Mouse (Mus musculus): ENCODE measurements around the gene Kirrel3. TPM values are rescaled to one million over a fixed set of nuclear protein-coding genes. Genes with fewer than 3 reads are reported as not detected.

Gene Kirrel3
- total RNA-seq, 2 experiments from 2014 or later = 59.8 to 62.6 TPM

DNA sequence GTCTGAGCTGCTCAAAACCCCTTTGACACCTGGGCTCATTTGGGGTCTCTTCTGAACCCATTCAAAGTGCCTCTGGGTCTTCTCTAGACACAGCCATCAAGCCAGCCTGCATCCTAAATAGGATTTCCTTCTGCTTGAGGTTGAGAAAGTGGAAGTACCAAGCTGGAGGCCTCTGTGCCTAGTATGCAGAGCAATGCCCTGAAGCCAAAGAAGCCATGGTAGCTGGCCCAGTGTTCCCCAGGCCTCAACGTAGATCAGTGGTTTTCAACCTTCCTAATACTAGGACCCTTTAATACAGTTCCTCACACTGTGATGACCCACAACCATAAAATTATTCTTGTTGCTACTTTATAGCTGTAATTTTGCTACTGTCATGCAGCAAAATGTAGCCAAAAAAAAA is 167.4 kb downstream of the Kirrel3 start:
- Histone ChIP-seq H3K4me3 (no peak overlapping the region), H3K27ac (no peak overlapping the region)
- intact Hi-C loops (cut with DNase I) = no loop called here
- DNase-seq (ENCODE audit: extremely low spot score in 1 of 2, low spot score in 2 of 2) = no peak
- no peak for TF ChIP-seq CTCF (IDR thresholded peaks at IDR 0.05)

DNA sequence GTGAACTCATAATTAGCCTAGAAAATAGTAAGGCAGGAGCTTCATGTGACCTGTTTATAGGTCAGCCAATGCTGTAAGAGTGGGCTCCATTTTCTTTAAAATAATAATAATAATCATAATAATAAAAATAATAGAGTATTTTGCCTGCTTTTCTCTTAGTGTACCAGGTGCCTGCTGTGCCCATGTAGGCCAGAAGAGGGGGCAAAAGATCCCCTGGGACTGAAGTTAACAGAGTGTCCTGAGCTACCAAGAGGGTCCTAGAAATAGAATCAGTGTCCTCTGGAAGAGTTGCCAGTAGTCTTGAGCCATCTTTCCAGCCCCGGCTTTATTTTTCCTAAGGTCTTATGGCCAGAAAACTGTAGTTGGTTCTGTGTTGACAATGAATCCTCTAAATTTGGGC is 174.9 kb downstream of the Kirrel3 start:
- intact Hi-C loops (cut with DNase I) = loop anchor here (5.0 kb wide), 2 partner anchors 92 to 202 kb away; no protein-coding TSS in a partner anchor
- peak; percentile 60 for TF ChIP-seq CTCF (IDR thresholded peaks at IDR 0.05)
- Histone ChIP-seq H3K4me3 (no peak overlapping the region), H3K27ac (no peak overlapping the region)
- DNase-seq (ENCODE audit: extremely low spot score in 1 of 2, low spot score in 2 of 2) = no peak

DNA sequence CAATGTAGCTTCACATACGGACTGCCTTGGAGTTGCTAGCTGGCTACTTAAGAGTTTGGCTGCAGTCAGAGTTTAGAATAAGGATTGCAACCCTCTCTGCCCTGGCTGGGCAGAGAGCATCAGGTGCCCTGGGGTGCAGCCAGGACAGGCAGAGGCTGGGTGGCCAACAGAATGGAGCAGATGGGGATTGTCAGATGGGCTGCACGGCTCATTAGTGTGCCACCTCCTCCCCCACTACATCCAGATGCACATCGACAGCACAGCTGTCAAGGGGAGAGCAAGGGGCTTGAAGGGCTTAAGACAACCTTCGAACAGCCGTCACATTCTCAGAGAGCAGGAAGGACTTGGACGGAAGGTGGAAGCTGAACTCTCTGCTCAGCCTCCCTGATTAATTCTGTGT is 177.7 kb downstream of the Kirrel3 start:
- TF ChIP-seq CTCF (IDR thresholded peaks at IDR 0.05) = no peak
- intact Hi-C loops (cut with DNase I) = loop anchor here (5.0 kb wide), 2 partner anchors 89 to 199 kb away; no protein-coding TSS in a partner anchor
- no peak for DNase-seq (ENCODE audit: extremely low spot score in 1 of 2, low spot score in 2 of 2)
- Histone ChIP-seq H3K27ac (no peak overlapping the region), H3K4me3 (no peak overlapping the region)

DNA sequence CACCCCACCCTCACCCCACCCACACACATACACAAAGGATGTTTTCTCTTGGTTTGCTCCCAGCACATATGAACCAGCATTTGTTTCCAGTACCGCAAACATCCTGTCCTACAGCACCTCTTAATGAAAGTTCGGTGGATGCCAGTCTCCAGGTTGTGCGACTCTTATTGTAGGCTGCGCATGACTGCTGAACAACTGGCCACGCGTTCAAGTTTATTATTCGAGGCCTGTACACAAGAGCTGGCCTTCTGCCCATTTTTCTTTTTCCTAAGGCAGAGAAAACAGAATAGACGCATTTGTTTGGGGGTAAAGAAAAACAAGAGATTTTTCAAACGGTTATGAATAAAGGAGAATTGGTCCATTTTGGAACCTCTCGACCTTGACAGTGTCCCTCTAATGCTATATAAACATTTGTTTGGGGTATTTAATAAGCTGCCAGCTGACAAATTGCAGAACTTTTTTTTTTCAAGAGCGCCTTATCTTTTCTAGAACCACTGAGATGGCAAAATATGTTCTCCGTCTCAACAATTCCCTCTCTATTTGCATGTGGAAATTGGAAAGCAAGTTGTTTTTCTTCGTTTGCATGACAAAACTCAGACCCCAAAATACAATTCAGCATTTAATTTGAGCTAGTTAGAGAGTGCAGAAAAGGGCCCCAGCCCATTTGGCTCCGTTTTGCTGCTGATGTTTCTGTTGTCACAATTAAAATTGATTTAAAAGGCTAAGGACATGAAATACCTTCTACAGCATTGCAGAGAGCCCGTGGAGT is 179.9 kb downstream of the Kirrel3 start:
- intact Hi-C loops (cut with DNase I) = no loop called here
- Histone ChIP-seq H3K4me3 (no peak overlapping the region), H3K27ac (no peak overlapping the region)
- no peak for TF ChIP-seq CTCF (IDR thresholded peaks at IDR 0.05)
- DNase-seq (ENCODE audit: extremely low spot score in 1 of 2, low spot score in 2 of 2) = no peak

DNA sequence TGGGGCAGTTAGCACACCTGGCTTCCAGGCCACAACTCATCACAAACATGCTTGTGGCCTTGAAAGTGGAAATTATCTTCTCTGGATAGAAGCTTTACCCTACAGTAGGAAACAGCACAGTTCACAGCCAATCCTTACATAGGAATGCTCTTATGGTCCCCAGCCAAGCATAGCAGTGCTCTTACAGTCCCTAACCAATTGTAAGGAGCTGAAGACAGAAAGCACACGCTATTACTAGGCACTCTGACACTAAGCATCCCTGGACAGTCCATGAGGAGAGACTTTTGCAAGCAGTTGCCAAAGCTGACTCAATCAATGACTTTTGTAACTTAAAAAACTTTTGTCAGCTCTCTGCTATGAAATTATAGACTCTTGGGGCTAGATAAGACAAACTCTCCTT is 181.5 kb downstream of the Kirrel3 start:
- intact Hi-C loops (cut with DNase I) = no loop called here
- Histone ChIP-seq H3K27ac (no peak overlapping the region), H3K4me3 (no peak overlapping the region)
- TF ChIP-seq CTCF (IDR thresholded peaks at IDR 0.05) = no peak
- no peak for DNase-seq (ENCODE audit: extremely low spot score in 1 of 2, low spot score in 2 of 2)

DNA sequence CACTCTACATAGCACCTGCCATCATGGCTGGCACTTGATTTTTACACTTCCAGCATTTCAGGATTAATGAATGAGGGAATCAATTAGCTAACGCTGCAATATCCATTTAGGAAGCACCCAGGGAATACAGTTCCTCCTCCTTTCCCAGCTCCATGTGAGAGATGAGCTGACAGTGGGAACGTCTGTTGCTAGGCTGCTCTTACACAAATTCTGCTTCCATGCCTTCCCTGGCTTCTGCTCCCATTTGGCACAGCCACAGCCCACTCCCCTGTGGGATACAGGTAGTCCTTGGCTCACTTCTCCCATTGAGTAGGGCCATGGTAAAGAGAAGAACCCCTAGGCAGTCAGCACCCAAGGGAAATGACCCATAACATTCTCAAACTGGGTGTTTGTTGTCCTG is 185.2 kb downstream of the Kirrel3 start:
- no peak overlapping the region for H3K4me3 ChIP-seq
- DNase-seq (ENCODE audit: extremely low spot score in 1 of 2, low spot score in 2 of 2) = no peak
- TF ChIP-seq CTCF (IDR thresholded peaks at IDR 0.05) = no peak
- no peak overlapping the region for H3K27ac ChIP-seq
- intact Hi-C loops (cut with DNase I) = no loop called here

DNA sequence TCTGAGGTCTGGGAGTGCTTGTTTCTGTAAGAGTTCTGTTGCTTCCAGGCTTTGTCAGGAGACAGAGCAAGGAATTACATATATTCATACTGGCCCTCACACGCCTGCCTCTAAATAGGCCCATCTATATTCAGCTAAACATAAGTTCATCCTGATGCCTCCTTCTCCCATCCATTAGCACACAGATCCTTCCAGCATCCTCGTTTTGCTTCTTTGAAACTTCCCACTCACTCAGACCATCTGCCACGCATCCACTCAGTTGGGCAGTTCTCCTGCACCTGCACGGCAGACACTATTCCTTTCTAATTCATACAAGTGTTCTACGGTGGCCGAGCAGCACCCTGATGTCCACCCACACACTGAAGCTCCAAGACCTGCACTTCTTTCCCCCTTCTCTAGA is 201.1 kb downstream of the Kirrel3 start:
- peak in 1 of 2 experiments; percentile 47 for DNase-seq (ENCODE audit: extremely low spot score in 1 of 2, low spot score in 2 of 2)
- Histone ChIP-seq H3K4me3 (no peak overlapping the region), H3K27ac (no peak overlapping the region)
- intact Hi-C loops (cut with DNase I) = loop anchor here (1.0 kb wide), 1 partner anchor 147 kb away; no protein-coding TSS in a partner anchor
- TF ChIP-seq CTCF (IDR thresholded peaks at IDR 0.05) = no peak

DNA sequence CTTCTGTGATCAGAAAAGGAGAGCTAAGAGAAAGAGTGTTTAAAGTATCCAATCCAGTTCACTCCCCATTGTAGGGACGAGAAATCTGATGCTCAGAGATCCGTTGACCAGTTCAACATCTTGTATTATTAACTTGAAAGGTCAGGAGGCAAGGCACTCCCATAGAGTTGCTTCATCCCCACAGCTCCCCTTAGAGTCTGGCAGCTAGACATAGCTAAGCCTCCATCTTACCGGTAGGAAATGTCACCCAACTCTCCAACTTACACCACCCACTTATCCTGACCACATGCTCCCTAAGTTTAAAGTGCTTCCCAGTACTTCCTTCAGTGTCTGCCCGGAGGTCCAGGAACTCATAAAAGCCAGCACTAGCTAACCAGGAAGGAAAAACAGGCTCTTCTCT is 202.7 kb downstream of the Kirrel3 start:
- no peak overlapping the region for H3K4me3 ChIP-seq
- DNase-seq (ENCODE audit: extremely low spot score in 1 of 2, low spot score in 2 of 2) = no peak
- no peak for TF ChIP-seq CTCF (IDR thresholded peaks at IDR 0.05)
- H3K27ac ChIP-seq = no peak overlapping the region
- intact Hi-C loops (cut with DNase I) = no loop called here

DNA sequence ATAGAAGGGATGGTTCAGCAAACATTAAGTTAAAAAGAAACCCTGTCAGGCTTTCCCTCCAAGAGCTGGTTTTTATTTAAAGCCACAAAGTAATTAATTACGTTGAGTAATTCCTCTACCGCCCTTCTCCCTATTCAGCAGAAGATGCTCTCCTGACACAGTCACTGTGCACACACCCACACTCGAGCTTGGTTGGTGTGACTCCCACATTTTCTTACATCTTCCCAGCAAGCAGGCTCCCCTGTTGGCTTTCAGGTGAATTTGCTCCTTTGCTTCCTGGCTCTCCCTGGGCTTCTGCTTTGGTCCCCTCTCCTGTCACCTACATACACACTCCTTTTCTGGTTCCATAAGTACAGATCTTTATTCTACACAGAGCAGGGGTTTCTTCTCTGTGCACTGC is 203.7 kb downstream of the Kirrel3 start:
- peak in 1 of 2 experiments; percentile 45 for DNase-seq (ENCODE audit: extremely low spot score in 1 of 2, low spot score in 2 of 2)
- intact Hi-C loops (cut with DNase I) = no loop called here
- Histone ChIP-seq H3K4me3 (no peak overlapping the region), H3K27ac (no peak overlapping the region)
- TF ChIP-seq CTCF (IDR thresholded peaks at IDR 0.05) = no peak; the same call in 1 of the 2 replicates

DNA sequence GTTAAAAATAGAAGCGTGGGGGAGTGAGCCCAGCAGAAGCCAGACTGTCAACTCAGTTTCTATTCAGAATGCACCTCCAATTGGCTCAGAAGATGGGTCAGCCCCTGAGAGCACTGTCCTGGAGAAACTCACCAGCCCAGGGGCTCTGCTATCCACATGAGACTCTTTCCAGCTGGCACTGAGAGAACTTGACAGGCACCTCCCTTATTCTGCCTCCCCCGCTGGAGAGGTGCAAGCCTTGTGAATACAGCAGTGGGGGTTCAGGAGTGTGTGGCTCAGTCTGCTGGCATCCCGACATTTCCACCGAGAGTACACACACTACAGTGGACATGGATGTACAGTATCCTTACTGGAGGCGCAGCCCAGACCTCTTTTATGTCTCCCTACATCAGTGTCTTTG is 210.0 kb downstream of the Kirrel3 start:
- Histone ChIP-seq H3K27ac (no peak overlapping the region), H3K4me3 (no peak overlapping the region)
- DNase-seq (ENCODE audit: extremely low spot score in 1 of 2, low spot score in 2 of 2) = no peak
- no peak for TF ChIP-seq CTCF (IDR thresholded peaks at IDR 0.05)
- intact Hi-C loops (cut with DNase I) = no loop called here

DNA sequence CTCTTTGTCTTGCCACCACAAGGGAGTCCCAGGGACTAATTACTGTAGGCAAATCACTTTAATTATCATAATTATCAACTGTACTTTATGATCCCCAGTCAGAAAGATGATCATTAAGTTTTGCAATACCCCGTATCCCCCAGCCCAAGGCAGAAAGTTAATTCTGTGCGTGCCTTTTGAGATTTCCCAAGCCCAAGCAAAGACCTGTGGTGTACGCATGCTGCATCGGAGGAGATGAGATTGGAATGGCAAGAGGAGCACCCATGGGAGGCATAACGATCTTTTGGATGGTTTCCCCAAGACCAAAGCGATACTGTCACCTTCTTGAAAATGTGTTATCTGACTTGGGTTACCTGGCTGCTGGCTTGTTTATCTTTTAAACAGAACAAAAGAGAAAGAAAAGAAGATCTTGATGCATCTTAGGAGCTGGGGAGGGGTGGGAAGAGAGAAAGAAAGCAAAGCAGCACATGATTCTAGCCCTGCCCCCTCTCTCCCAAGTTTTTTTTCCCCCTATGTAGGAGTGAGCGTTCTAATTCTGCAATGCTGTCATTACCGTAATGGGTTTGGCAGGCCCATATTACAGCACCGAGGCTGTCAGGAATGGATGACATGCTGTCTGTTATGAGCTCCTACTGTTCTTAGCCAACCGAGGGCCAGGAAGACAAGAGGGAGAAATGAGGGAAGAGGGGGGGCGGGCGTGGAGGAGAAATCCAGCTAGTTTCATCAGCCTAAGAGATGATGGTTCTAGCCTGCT is 218.0 kb downstream of the Kirrel3 start:
- no peak for DNase-seq (ENCODE audit: extremely low spot score in 1 of 2, low spot score in 2 of 2)
- Histone ChIP-seq H3K27ac (no peak overlapping the region), H3K4me3 (no peak overlapping the region)
- intact Hi-C loops (cut with DNase I) = no loop called here
- TF ChIP-seq CTCF (IDR thresholded peaks at IDR 0.05) = no peak

DNA sequence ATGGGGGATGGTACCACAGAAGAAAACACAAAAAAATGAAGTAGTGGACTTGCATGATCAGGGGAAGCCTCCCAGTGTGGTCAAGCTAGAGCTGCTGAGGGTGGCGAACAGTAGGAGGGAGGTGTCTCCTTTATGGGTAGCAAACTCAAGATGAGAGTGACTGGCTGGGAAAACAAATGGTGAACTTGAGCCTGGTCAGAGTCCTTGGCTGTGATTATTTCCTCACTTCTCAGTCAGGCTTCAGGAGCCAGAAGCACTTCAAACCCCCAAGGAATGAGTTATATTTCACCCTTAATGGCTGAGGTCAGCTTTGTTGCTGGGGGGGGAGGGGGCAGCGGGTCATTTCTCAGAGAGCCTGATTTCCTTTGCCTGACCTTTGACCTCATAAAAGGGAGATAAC is 218.7 kb downstream of the Kirrel3 start:
- intact Hi-C loops (cut with DNase I) = no loop called here
- no peak overlapping the region for H3K27ac ChIP-seq
- no peak for DNase-seq (ENCODE audit: extremely low spot score in 1 of 2, low spot score in 2 of 2)
- no peak overlapping the region for H3K4me3 ChIP-seq
- no peak for TF ChIP-seq CTCF (IDR thresholded peaks at IDR 0.05)

Measured in left cerebral cortex, adult 2 months (tissue).